Mouse (Mus musculus) forebrain, embryonic 14.5 days (tissue): ENCODE data around the gene Klhl8. TPM values are rescaled to one million over a fixed set of nuclear protein-coding genes. Genes with fewer than 3 reads are reported as not detected.
A peak's percentile ranks its signal among the peaks of the same experiment; 100 is the strongest.
"Not testable (repeated sequence)": the region's sequence is repeated elsewhere in the genome, so short reads cannot be mapped to it uniquely, and the experiment has no call there.

ENCODE experiments used
- ATAC-seq: fragments of 200-750 bp; cut with Nextera tagmentation; 2 replicates; pipeline ENCODE4 v1.8.0; 2017; ENCODE audit warnings: mild to moderate bottlenecking, moderate library complexity
- DNase-seq: peaks from one replicate; pipeline ENCODE4 v3.0.0-alpha.2; 2015; ENCODE audit warnings: low spot score
- H3K27ac ChIP-seq: fragments of 300-500 bp; sonication (generic); 2 replicates; pipeline ENCODE4 v1.5.1; 2014; ENCODE audit warnings: low read depth, mild to moderate bottlenecking, control low read depth, low read length, moderate library complexity
- H3K27me3 ChIP-seq: fragments of 300-500 bp; sonication (generic); replicated peaks from 2 replicates; pipeline ENCODE4 v1.6.1; 2014; ENCODE audit warnings: low read length, control low read depth, mixed read lengths; ENCODE audit not compliant: control insufficient read depth, insufficient read depth
- H3K36me3 ChIP-seq: fragments of 300-500 bp; sonication (generic); 2 replicates; pipeline ENCODE4 v1.6.1; 2014; ENCODE audit warnings: low read length, control low read depth; ENCODE audit not compliant: control insufficient read depth, insufficient read depth
- H3K4me1 ChIP-seq: fragments of 300-500 bp; sonication (generic); 2 replicates; pipeline ENCODE4 v1.6.1; 2014; ENCODE audit warnings: antibody characterized with exemption, low read length, control low read depth; ENCODE audit not compliant: control insufficient read depth, insufficient read depth
- H3K4me2 ChIP-seq: fragments of 300-500 bp; sonication (generic); 2 replicates; pipeline ENCODE4 v1.6.1; 2014; ENCODE audit warnings: mild to moderate bottlenecking, control low read depth, low read length
- H3K4me3 ChIP-seq: fragments of 300-500 bp; sonication (generic); 2 replicates; pipeline ENCODE4 v1.5.1; 2014; ENCODE audit warnings: low read depth, low read length, control low read depth
- H3K9ac ChIP-seq: fragments of 300-500 bp; sonication (generic); 2 replicates; pipeline ENCODE4 v1.6.1; 2014; ENCODE audit warnings: mild to moderate bottlenecking, low read length, control low read depth, moderate library complexity
- H3K9me3 ChIP-seq: fragments of 300-500 bp; sonication (generic); replicated peaks from 2 replicates; pipeline ENCODE4 v1.6.1; 2016; ENCODE audit warnings: low read length, control low read depth, mixed read lengths; ENCODE audit not compliant: control insufficient read depth
- WGBS: fragments of 180-500 bp; shearing (Covaris S2); extraction: QIAGEN DNeasy Blood & Tissue Kit; methylation state at CpG from one replicate; pipeline ENCODE4 v1.1.7; 2014; 5-methylcytosine and 5-hydroxymethylcytosine counted together
- polyA plus RNA-seq: library from polyadenylated mRNA; unstranded; fragments of >200 nt; fragmentation: Nextera tagmentation; extraction: Ambion mirVana; gene quantifications from 2 replicates; pipeline ENCODE4 v1.2.1, GENCODE M21; 2014

The Klhl8 gene
- polyA plus RNA-seq: 41.1 and 46.5 TPM in 2 replicates

GRCm38 (mm10) chr5:103910748-103911409 lies at the start of gene Klhl8:
Gene Klhl8, minus strand, starts transcription at chr5:103911259.
- Histone ChIP-seq H3K9ac (peak within 1 kb of the TSS; percentile 88), H3K4me1 (peaks cover 7% of the 10 kb centered on the region), H3K9me3 (no peaks in the 10 kb centered on the region), H3K27me3 (no peaks in the 10 kb centered on the region), H3K4me2 (peak within 1 kb of the TSS; percentile 79), H3K27ac (peak within 1 kb of the TSS; percentile 64), H3K36me3 (no peaks in the 10 kb centered on the region), H3K4me3 (peak within 1 kb of the TSS; percentile 73)
- WGBS: under 1% methylated on average over 59 of the region's 86 CpGs
- ATAC-seq (peak; percentile 97), DNase-seq (peak; percentile 95)

- no peak overlapping the region for H3K4me3 ChIP-seq
- no peak for ATAC-seq
- H3K27ac ChIP-seq: no peak overlapping the region
- H3K4me2 ChIP-seq: no peak overlapping the region
- no peaks in the 10 kb centered on the region for H3K9me3 ChIP-seq
- no peak for DNase-seq
- peaks cover 6% of the 10 kb centered on the region; the same call in 1 of the 2 replicates for H3K4me1 ChIP-seq
- no peak overlapping the region for H3K9ac ChIP-seq
- no peaks in the 10 kb centered on the region for H3K27me3 ChIP-seq
- 86% methylated on average over 5 of the region's 5 CpGs for WGBS
- H3K36me3 ChIP-seq: no peaks in the 10 kb centered on the region
Observed at GRCm38 (mm10) chr5:103954638-103955037, 43.6 kb upstream of the Klhl8 start.

DNA sequence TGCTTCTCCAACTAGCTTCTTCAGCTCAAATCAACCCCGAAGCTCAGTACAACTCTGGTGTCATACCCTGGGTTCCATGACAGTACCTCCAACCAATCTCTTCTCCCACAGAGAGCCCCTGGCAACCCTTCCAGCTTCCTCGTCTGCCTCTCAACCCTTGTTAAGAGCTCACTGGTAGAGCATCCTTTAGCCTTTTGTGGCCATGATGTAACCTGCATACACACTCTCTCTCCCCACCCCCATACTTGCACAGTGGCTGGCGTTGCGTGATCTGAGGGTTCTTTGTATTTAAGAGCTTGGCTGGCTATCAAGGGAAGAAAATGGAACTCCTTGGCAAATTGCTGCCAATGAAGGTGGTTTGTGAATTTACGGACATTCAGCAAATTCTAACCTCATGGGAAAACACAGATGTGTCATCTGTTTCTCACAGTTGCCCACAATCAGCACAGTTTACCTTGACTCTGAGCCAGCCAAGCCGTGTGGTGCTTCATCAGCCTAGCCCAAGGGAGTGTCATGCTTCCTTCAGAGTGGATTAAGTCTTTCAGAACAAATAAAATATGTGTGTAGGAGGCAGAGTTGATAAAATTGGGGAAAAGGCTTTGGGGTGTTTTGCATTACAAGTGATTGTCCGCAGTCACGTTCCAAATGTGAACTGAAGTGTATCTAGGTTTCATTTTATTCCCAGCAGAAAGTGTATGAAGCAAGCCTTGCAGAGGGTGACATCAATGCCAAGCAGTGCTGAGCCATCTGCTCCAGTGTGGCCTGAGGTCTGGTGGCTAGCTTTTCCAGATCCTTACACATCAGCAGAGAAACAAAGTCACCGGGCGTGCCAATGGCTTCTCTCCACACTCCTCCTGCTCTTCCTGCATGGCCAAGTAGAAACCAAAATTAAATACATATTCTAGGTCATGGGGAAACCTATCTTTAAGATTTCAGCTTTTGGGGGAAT lies 42.4 kb upstream of the Klhl8 start:
- H3K4me3 ChIP-seq: no peak overlapping the region
- no peaks in the 10 kb centered on the region for H3K36me3 ChIP-seq
- peak; percentile 32; the same call in 1 of the 2 replicates for ATAC-seq
- H3K27ac ChIP-seq: no peak overlapping the region
- no peak overlapping the region for H3K4me2 ChIP-seq
- H3K4me1 ChIP-seq: peaks cover 6% of the 10 kb centered on the region; the same call in 1 of the 2 replicates
- DNase-seq: peak; percentile 54
- no peaks in the 10 kb centered on the region for H3K27me3 ChIP-seq
- H3K9ac ChIP-seq: no peak overlapping the region
- 65% methylated on average over 10 of the region's 10 CpGs for WGBS
- no peaks in the 10 kb centered on the region for H3K9me3 ChIP-seq

GRCm38 (mm10) chr5:103950138-103950537 lies 39.1 kb upstream of the Klhl8 start:
- H3K4me1 ChIP-seq, ATAC-seq, H3K36me3 ChIP-seq, H3K27me3 ChIP-seq, H3K9me3 ChIP-seq, H3K4me2 ChIP-seq, H3K4me3 ChIP-seq, H3K27ac ChIP-seq, H3K9ac ChIP-seq, DNase-seq: not testable (repeated sequence)
- 94% methylated on average over 15 of the region's 15 CpGs for WGBS

DNA sequence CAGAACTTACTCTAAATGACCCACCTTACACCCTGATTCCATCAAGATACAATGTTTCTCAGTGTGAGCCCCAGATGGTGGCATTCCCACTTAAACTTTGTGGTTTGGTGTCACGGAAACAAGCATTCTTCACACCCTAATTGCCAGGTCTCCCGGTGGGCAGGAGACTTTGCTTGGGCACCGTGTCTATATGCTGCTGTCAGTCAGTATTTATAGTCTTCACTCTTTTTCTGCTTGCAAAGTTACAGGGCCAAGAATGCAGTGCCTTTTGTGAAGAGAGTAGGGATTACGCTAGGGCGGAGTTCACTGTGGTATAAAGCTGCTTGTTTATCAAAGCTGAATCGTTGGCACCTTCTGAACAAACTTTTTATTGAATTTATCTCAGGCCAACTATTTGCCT lies 32.1 kb upstream of the Klhl8 start:
- H3K27me3 ChIP-seq: peaks cover 4% of the 10 kb centered on the region; the same call in 1 of the 2 replicates
- H3K4me1 ChIP-seq: peaks cover 10% of the 10 kb centered on the region; the same call in 1 of the 2 replicates
- no peak overlapping the region for H3K4me2 ChIP-seq
- ATAC-seq: no peak
- WGBS: 12% methylated on average over 6 of the region's 6 CpGs
- H3K4me3 ChIP-seq: no peak overlapping the region
- no peak overlapping the region for H3K27ac ChIP-seq
- DNase-seq: no peak
- H3K9me3 ChIP-seq: no peaks in the 10 kb centered on the region
- H3K9ac ChIP-seq: no peak overlapping the region
- no peaks in the 10 kb centered on the region for H3K36me3 ChIP-seq

- Histone ChIP-seq H3K27me3 (peaks cover 4% of the 10 kb centered on the region; the same call in 1 of the 2 replicates), H3K4me2 (no peak overlapping the region), H3K4me3 (no peak overlapping the region), H3K27ac (no peak overlapping the region), H3K9ac (no peak overlapping the region), H3K36me3 (no peaks in the 10 kb centered on the region), H3K4me1 (peaks cover 10% of the 10 kb centered on the region; the same call in 1 of the 2 replicates), H3K9me3 (no peaks in the 10 kb centered on the region)
- WGBS: 89% methylated on average over 1 of the region's 1 CpGs
- no peak for DNase-seq
- no peak for ATAC-seq
Observed at GRCm38 (mm10) chr5:103939856-103940255, 28.8 kb upstream of the Klhl8 start.

DNA sequence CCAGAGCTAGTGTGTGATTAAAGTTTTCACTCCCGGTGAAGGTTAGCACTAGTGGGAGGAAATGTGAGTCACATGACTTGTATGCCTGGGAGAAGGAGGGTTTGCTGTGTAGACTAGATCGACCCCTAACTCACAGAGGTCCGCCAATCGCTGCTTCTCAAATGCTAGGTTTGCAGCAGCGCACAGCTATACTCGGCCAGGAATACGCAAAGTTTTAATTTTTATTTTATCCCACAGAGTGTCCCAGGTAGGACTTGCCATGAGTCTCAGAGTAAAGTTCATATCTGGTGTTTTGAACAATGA lies 28.2 kb upstream of the Klhl8 start:
- H3K4me3 ChIP-seq: no peak overlapping the region
- no peak overlapping the region for H3K27ac ChIP-seq
- WGBS: 44% methylated on average over 7 of the region's 7 CpGs
- peak overlapping the region; percentile 23; the same call in 1 of the 2 replicates for H3K4me2 ChIP-seq
- H3K27me3 ChIP-seq: peaks cover 4% of the 10 kb centered on the region; the same call in 1 of the 2 replicates
- no peak; the same call in 1 of the 2 replicates for ATAC-seq
- H3K9me3 ChIP-seq: no peaks in the 10 kb centered on the region
- no peak overlapping the region for H3K9ac ChIP-seq
- H3K4me1 ChIP-seq: peaks cover 10% of the 10 kb centered on the region; the same call in 1 of the 2 replicates
- peak; percentile 26 for DNase-seq
- no peaks in the 10 kb centered on the region for H3K36me3 ChIP-seq

DNA sequence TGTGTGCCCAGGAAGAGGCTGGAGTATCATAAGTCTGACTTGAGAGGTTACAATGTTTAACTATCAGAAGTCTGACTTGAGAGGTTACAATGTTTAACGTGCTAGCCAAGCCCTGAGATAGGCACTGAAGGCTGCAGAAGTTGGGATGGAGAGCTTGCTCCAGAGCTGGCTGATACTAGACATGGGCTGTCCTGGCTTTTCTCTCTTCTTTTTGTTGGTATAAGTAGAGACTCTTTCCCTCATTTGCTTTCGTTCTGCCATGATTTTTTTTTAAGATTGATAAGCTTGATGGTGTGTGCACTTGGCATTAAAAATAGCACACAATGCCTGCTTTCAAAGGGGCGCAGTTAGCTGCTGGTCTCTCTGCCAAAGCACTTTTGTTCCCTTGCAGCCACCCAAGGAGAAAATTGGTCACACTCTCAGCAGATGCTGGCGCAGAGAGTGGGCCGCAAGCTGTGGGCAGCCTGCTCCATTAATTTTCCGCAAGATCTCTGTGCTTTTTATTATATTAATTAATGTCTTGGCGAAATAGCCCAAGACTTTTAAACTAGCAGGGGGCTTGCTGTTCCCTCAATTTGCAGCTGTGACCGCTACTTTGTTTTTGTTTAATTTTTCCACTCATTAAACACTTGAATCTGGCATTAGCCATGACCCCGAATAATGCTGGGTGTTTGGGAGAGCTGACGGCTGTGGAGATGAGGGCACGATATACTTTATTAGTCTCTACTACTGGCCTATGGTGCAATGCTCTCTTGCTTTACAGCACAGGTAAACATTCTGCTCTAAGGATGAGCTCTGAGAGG lies 27.7 kb upstream of the Klhl8 start:
- H3K36me3 ChIP-seq: no peaks in the 10 kb centered on the region
- DNase-seq (peak; percentile 90), ATAC-seq (peak; percentile 90)
- H3K4me2 ChIP-seq: peak overlapping the region; percentile 23; the same call in 1 of the 2 replicates
- no peak overlapping the region for H3K9ac ChIP-seq
- peaks cover 10% of the 10 kb centered on the region; the same call in 1 of the 2 replicates for H3K4me1 ChIP-seq
- 3% methylated on average over 11 of the region's 11 CpGs for WGBS
- no peaks in the 10 kb centered on the region for H3K9me3 ChIP-seq
- peaks cover 4% of the 10 kb centered on the region; the same call in 1 of the 2 replicates for H3K27me3 ChIP-seq
- no peak overlapping the region for H3K4me3 ChIP-seq
- 0 out of 2 replicates have a peak overlapping the region, but pooled peaks have one; percentile 3 for H3K27ac ChIP-seq
